Mouse (Mus musculus) ES-Bruce4 (cell line): Measurements from ENCODE around the gene Eno2. TPM values are rescaled to one million over a fixed set of nuclear protein-coding genes. Genes with fewer than 3 reads are reported as not detected.
"Not testable (repeated sequence)": the region's sequence is repeated elsewhere in the genome, so short reads cannot be mapped to it uniquely, and the experiment has no call there.

ENCODE experiments used
- H3K27ac ChIP-seq: 2 replicates; pipeline ENCODE4 v1.5.1; 2012; ENCODE audit warnings: low read length, inconsistent platforms; ENCODE audit not compliant: insufficient read depth
- H3K27me3 ChIP-seq: 2 replicates; pipeline ENCODE4 v1.6.1; 2012; ENCODE audit warnings: mild to moderate bottlenecking, low read length, inconsistent platforms; ENCODE audit not compliant: control insufficient read depth, poor library complexity, insufficient read depth, severe bottlenecking
- H3K36me3 ChIP-seq: 2 replicates; pipeline ENCODE4 v1.6.1; 2012; ENCODE audit warnings: inconsistent platforms, mild to moderate bottlenecking, low read length, moderate library complexity; ENCODE audit not compliant: control insufficient read depth, poor library complexity, insufficient read depth, severe bottlenecking
- H3K4me1 ChIP-seq: one replicate; pipeline ENCODE4 v1.8.1; 2011; ENCODE audit warnings: low read length; ENCODE audit not compliant: control insufficient read depth, insufficient read depth
- H3K4me3 ChIP-seq: 2 replicates; pipeline ENCODE4 v1.5.1; 2011; ENCODE audit warnings: low read depth, mild to moderate bottlenecking, low read length
- H3K9ac ChIP-seq: 2 replicates; pipeline ENCODE4 v1.6.1; 2012; ENCODE audit warnings: low read depth, mild to moderate bottlenecking, inconsistent platforms; ENCODE audit not compliant: poor library complexity, severe bottlenecking
- H3K9me3 ChIP-seq: replicated peaks from 2 replicates; pipeline ENCODE4 v1.6.1; 2012; ENCODE audit warnings: mild to moderate bottlenecking, low read length, inconsistent platforms; ENCODE audit not compliant: control insufficient read depth, poor library complexity, insufficient read depth, severe bottlenecking
- CTCF ChIP-seq: IDR thresholded peaks from one replicate; pipeline ENCODE4 v1.8.1; 2011; ENCODE audit warnings: low read depth, low read length
- EP300 ChIP-seq: IDR thresholded peaks from 2 replicates; pipeline ENCODE4 v1.6.1; 2011; ENCODE audit warnings: low read depth, low read length; ENCODE audit not compliant: insufficient read depth
- POLR2A ChIP-seq: IDR thresholded peaks from one replicate; pipeline ENCODE4 v1.8.1; 2011; ENCODE audit warnings: low read length; ENCODE audit not compliant: insufficient read depth
- polyA plus RNA-seq: library from polyadenylated mRNA; stranded (reverse); fragments of >200 nt; gene quantifications from 2 replicates; pipeline ENCODE4 v1.2.4, GENCODE M21; 2011; ENCODE audit warnings: low read depth; ENCODE audit not compliant: missing spikeins, insufficient read depth, insufficient read length

Eno2 gene
- polyA plus RNA-seq, 1 experiment, result 7.4 TPM

GRCm38 (mm10) chr6:124814448-124814847 lies 45.0 kb upstream of the Eno2 start:
- H3K4me1 ChIP-seq, result no peaks in the 10 kb centered on the region
- H3K27ac ChIP-seq, result no peak overlapping the region
- H3K9me3 ChIP-seq, result no peaks in the 10 kb centered on the region
- no peak for TF ChIP-seq CTCF
- TF ChIP-seq POLR2A, result no peak
- no peak for TF ChIP-seq EP300
- no peak overlapping the region for H3K9ac ChIP-seq
- H3K36me3 ChIP-seq, result peaks cover 13% of the 10 kb centered on the region
- H3K4me3 ChIP-seq, result peak overlapping the region; percentile 23; the same call in 1 of the 2 replicates
- H3K27me3 ChIP-seq, result no peaks in the 10 kb centered on the region

GRCm38 (mm10) chr6:124813933-124814332 lies 44.5 kb upstream of the Eno2 start, which contains the start of gene Tpi1:
Gene Tpi1, minus strand, starts transcription at chr6:124814296.
- peak; percentile 99 for TF ChIP-seq POLR2A
- TF ChIP-seq EP300, result no peak
- Histone ChIP-seq H3K27ac (no peak within 1 kb of the TSS), H3K9ac (peak within 1 kb of the TSS; percentile 77), H3K36me3 (peaks cover 11% of the 10 kb centered on the region), H3K27me3 (no peaks in the 10 kb centered on the region), H3K4me1 (no peaks in the 10 kb centered on the region), H3K4me3 (peak within 1 kb of the TSS; percentile 90), H3K9me3 (no peaks in the 10 kb centered on the region)

GRCm38 (mm10) chr6:124813496-124813895 lies 44.0 kb upstream of the Eno2 start:
- peak overlapping the region; percentile 77 for H3K9ac ChIP-seq
- no peaks in the 10 kb centered on the region for H3K4me1 ChIP-seq
- H3K27me3 ChIP-seq, result no peaks in the 10 kb centered on the region
- TF ChIP-seq EP300 (no peak), CTCF (no peak), POLR2A (no peak)
- H3K4me3 ChIP-seq, result peak overlapping the region; percentile 90
- no peak overlapping the region for H3K27ac ChIP-seq
- no peaks in the 10 kb centered on the region for H3K9me3 ChIP-seq
- peaks cover 11% of the 10 kb centered on the region for H3K36me3 ChIP-seq

GRCm38 (mm10) chr6:124812848-124813247 lies 43.4 kb upstream of the Eno2 start:
- peak overlapping the region; percentile 77 for H3K9ac ChIP-seq
- H3K27ac ChIP-seq, result no peak overlapping the region
- peak overlapping the region; percentile 90 for H3K4me3 ChIP-seq
- peaks cover 11% of the 10 kb centered on the region for H3K36me3 ChIP-seq
- TF ChIP-seq EP300, result no peak
- no peak for TF ChIP-seq POLR2A
- no peak for TF ChIP-seq CTCF
- H3K27me3 ChIP-seq, result no peaks in the 10 kb centered on the region
- H3K9me3 ChIP-seq, result no peaks in the 10 kb centered on the region
- H3K4me1 ChIP-seq, result no peaks in the 10 kb centered on the region

GRCm38 (mm10) chr6:124811701-124812560 lies 42.5 kb upstream of the Eno2 start:
- no peak for TF ChIP-seq EP300
- no peak for TF ChIP-seq POLR2A
- TF ChIP-seq CTCF, result no peak
- Histone ChIP-seq H3K9me3 (no peaks in the 10 kb centered on the region), H3K27ac (no peak overlapping the region), H3K4me3 (peak overlapping the region; percentile 90), H3K36me3 (peaks cover 8% of the 10 kb centered on the region), H3K27me3 (no peaks in the 10 kb centered on the region), H3K9ac (no peak overlapping the region), H3K4me1 (no peaks in the 10 kb centered on the region)

GRCm38 (mm10) chr6:124811403-124811665 lies 41.9 kb upstream of the Eno2 start:
- Histone ChIP-seq H3K4me1 (no peaks in the 10 kb centered on the region), H3K4me3 (no peak overlapping the region), H3K36me3 (peaks cover 8% of the 10 kb centered on the region), H3K9me3 (no peaks in the 10 kb centered on the region), H3K27me3 (no peaks in the 10 kb centered on the region), H3K9ac (no peak overlapping the region), H3K27ac (no peak overlapping the region)
- TF ChIP-seq POLR2A (no peak), CTCF (no peak), EP300 (no peak)

- not testable (repeated sequence) for H3K9ac ChIP-seq, H3K4me1 ChIP-seq, H3K27me3 ChIP-seq, H3K9me3 ChIP-seq, H3K4me3 ChIP-seq, H3K27ac ChIP-seq, H3K36me3 ChIP-seq
Measured at GRCm38 (mm10) chr6:124810566-124811402, 41.3 kb upstream of the Eno2 start.
